Mouse (Mus musculus) erythroblast, embryonic 14.5 days (primary cell): Measurements from ENCODE around the gene Hivep3.

ENCODE experiments used
- GATA1 ChIP-seq: IDR thresholded peaks from 2 replicates; pipeline ENCODE4 v1.6.1; 2012; ENCODE audit warnings: low read length, inconsistent platforms, mixed read lengths
- TAL1 ChIP-seq: IDR thresholded peaks from 3 replicates; pipeline ENCODE4 v1.6.1; 2012; ENCODE audit warnings: low read length, inconsistent platforms, mixed read lengths

DNA sequence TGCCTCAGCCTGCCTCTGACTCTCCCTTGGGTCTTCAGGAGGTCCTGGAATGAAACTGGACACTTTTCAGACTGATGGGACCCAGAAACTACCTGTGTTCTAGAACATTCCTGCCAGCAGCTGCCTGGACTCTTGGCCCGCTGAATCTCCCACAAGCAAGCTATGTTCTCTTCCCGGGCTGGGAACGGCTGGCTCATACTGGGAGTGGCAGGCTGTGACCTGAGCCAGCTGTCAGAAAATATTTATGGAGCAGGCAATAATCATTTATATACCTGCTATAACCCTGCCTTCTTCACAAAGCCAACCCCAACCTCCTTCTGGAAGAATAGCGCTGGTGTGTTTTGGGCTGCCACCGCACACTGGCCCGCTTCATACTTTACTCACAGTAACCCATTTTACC, 434.2 kb downstream of the Hivep3 start:
- no peak for TF ChIP-seq GATA1
- no peak for TF ChIP-seq TAL1
